Mouse (Mus musculus): Measurements from ENCODE around the gene Mrpl55. TPM values are rescaled to one million over a fixed set of nuclear protein-coding genes. Genes with fewer than 3 reads are reported as not detected.
A peak's percentile ranks its signal among the peaks of the same experiment; 100 is the strongest.
"Not testable (repeated sequence)": the region's sequence is repeated elsewhere in the genome, so short reads cannot be mapped to it uniquely, and the experiment has no call there.

Mrpl55 gene
- total RNA-seq, 2 experiments from 2014 or later: 72.8 to 78.8 TPM

DNA sequence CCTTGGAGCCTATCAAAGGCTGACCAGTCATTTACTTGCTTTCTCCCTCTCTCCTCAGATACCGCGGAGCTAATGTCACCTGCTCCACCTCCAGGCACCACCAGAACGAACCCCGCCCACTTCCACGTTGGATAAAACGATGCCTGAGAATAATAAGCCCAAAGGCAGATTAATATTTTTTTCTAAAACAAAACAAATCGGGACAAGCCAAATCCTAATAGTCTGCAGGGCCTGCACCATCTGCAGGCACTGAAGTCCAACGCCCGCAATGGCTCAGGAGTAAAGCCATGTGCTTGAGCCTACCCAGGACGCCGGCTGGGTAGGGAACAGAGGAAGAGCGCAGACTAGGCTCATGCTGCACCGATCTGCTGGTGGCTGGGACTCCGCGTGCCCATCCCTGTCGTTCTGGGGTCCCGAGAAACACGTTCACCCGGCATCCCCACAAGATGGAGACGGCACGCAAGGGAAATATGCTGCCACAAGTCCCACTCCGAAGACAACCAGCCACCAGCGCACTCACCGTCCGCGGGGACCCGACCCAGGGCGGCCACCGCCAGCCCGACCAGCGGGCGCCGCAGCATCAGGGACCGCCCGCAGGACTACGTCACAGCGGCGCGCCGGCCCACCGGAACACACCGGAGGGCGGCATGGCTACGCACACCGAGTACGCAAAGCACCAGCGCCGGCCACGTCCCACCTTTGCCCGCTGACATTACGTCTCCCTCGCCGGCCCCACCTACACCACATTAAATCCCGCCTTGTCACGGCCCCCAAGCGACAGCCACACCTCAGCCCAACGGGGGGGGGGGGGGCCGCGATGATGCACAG, 10.8 kb upstream of the Mrpl55 start:
- DNase-seq: peak; percentile 94

DNA sequence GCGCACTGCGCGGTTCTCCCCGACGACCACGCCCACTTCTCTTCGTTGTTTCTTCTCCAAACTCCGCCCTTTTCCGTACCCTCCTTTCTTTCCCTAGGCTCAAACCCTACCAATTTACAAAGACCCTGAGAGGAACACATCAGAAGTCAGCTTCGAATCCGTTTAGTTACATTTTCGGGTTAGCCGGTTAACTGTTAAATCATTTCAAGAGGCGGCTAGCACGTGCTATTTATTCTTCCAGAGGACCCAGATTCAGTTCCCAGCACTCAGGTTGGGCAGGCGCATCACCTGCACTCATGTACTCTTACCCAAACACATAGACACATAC, 10.3 kb upstream of the Mrpl55 start, which contains the start of gene Guk1:
TSS of gene Guk1 (minus strand) at position 154 of the 328 bp plus-strand sequence.
- no peak for DNase-seq

DNA sequence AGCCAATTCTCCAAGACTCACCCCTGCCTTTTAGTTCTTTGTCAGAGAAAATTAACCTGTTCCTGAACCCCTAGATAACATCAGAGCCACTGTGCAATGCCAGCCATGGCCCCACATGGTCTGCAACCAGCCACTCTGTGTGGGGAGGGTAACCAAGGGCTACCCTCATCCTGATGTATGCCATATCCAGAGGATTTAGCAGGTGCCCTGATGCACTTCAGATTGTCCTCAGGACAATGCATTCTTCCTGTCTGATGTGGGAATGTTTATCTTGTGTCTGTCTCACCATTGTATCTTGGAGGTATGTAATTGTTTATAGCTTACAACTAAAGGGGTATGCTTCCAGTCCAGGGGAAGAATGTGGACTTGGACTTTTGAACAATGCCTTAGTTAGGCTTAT, 6.1 kb upstream of the Mrpl55 start:
- no peak for DNase-seq

DNA sequence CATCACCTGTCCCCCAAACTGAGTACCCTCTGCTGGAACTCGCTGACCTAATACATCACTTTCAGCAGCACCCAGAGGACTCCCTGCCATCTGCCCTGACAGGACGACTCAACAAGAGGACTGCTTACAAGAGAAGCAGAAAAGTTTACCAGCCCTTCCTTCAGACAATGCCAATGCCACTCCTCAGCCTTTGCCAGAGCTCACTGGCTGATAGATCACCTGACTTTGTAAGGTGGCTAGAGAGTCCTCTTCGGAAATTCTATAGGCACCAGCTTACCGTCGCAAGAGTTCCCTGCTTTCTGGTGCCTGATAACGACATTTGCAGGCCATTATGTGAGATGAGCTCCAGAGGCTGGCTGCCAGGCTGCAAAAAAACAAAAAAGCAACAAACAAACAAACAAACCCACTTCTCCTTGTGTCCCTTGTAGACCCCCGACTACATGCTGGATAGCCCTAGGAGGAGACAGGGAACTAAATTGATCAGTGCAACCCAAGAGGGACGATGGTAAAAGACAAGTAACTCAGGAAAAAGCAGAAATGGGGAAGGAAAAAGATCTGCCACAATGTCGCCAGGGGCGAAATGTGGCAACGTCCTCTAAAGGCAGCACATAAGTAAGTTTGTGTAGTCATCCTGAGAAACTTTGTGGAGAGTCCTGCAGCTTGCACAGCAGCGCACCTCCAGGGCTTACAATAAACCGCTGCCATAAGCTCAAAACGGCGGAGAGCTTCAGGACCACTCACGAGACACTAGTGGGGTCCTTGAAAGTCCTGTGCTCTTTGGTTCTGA, 877 bp upstream of the Mrpl55 start:
- no peak for DNase-seq

DNA sequence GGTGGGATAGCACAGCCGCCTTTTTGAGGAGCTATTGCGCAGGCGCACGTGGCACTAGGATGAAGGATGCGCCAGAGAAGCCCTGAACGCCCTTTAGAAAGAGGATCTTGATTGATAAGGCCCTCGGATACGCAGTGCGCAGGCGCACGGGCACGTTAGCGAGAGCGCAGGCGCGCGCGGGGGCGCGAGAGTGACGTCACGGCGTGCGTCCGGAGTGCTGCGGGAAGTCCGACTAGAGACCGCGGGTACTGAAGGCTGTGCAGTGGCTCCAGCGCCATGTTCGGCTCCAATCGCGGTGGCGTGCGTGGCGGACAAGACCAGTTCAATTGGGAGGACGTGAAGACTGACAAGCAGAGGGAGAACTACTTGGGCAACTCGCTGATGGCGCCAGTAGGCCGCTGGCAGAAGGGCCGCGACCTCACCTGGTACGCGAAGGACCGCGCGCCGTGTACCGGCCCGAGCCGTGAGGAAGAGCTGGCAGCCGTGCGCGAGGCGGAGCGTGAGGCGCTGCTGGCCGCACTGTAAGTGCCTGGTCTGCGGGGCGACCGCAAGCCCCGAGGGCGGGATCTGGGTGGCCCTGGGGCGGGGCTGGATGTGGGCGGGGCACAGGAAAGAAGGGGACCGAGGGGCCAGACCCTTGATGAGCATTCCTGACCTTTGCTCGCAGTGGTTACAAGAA, 6.0 kb downstream of the Mrpl55 start, which contains the start of gene 2310033P09Rik:
TSS of gene 2310033P09Rik (plus strand) at position 169 of the 679 bp plus-strand sequence.
- DNase-seq: peak; percentile 95

DNA sequence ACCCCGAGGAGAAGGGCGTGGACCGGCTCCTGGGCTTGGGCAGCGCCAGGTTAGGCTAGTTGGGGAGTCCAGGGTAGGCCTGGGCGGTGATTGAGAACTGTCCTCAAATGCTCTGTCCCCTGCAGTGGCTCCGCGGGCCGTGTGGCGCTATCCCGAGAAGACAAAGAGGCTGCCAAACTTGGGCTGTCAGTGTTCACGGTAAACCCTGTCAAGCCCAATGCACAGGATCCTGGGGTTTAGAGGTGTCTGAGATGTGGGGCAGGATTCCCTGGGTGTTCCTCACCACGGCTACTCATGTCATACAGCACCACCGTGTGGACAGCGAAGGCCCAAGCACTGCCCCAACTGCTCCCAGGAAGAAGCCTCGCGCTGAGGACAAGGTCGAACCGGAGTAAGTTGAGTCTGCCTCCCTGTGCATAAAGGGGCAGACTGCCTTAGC, 6.7 kb downstream of the Mrpl55 start:
- peak; percentile 82 for DNase-seq

DNA sequence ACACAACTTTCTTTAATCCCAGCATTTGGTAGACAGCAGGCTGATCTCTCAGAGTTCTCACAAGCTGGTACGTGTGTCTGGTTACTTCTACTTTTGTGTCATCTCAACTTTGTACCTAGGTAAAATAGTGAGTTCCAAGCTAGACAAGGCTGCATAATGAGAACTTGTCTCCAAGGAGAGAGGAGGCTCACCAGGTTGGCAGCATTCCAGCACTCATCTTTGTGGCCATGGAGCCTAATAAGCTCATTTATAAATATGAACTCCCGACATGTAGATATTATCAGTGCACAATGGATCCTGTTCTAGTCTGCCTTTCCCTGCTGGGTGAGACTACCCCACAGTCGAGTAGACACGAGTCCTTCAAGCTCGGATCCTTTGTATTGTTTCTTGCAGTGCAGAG, 7.3 kb downstream of the Mrpl55 start:
- DNase-seq: peak; percentile 50

DNA sequence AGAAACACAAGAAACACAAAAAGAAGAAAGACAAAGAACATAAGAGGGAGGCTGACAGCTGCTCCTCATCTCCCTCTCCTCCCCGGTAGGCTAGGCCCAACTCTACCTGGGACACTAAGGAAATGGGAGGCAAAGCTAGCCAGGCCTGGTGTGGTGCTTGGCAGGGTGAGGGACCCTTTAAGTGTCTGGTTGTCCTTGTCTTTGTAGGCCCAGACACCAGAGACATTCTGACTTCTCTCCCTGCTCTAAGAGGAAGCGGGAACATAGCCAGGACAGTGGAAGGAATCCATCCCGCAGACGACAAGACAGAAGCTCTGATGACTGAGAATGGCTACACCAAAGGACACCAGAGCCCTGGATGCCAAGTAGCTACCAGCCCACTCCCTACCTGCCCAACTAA, 7.7 kb downstream of the Mrpl55 start:
- DNase-seq: no peak

DNA sequence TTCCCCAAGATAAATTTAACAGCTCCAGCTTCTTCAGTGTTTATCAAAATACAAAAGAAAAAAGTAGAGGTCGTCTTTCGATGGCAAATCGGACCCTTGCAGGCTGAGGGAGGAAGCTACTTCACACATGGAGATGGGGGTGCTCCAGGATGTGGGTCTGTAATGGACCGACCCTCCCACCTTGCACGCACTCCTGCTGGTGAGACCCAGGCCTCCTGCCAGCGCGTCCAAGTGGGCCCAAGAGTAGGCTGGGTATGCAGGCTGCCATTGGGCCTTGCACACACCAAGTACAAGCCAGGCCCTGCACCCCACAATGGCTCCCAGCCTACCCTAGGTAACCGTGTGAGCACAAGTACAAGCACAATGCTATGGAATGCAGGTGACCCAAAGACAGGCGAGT, 9.3 kb downstream of the Mrpl55 start:
- not testable (repeated sequence) for DNase-seq

DNA sequence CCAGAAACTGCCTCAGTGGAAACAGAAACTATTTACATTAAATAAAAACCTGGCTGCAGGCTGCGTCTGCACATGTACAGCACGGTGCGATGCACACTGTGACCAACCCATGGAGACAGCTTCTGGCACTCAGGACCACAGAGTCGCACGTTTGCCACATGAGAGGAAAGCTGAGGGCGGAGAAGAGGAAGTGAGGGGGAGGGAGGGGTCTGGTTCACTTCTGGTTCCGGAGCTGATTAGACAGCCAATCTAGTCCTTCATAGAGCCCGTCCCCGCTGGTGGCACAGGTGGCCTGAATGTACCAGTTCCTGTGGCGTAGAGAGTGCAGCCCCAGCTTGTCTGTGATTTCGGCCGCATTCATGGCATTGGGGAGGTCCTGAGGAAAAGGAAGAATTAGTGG, 10.0 kb downstream of the Mrpl55 start:
- not testable (repeated sequence) for DNase-seq

DNA sequence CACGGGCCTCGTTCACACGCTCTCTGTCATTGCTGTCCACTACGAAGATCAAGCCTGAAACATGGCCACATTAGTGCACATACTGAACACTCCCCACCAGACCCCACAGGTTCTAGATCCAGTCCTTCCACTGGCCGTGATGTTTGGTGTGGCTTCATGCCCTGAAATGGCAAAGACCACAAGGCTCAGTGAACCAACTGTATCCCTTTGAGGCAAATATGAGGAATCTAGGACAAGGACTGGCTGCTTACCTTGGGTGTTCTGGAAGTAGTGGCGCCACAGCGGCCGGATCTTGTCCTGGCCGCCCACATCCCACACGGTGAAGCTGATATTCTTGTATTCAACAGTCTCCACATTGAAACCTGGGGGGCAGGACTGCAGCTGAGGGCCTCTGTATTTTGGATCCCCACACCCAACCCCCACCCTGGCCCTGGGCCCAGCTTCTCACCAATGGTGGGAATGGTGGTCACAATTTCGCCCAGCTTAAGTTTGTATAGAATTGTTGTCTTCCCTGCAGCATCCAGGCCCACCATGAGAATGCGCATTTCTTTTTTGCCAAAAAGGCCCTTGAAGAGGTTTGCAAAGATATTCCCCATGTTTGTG, 10.7 kb downstream of the Mrpl55 start:
- no peak for DNase-seq

DNA sequence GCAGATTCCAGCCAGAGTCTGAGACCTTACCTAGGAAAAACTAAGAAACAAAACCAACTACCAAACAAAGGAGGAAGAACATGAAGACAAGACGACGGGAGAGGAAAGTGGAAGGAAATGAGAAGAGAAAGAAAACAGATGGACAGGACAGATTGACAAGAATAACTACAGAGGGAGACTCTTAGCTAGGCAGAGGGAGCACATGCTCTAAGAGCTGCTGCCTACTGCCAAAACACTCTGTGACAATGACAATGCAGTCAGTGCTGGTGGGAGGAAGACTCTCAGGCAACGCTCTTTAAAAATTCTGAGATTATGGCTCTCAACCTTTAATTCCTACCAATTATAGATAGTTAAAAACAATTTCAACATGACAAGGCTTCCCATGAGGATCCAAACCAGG, 14.7 kb downstream of the Mrpl55 start:
- no peak for DNase-seq

DNA sequence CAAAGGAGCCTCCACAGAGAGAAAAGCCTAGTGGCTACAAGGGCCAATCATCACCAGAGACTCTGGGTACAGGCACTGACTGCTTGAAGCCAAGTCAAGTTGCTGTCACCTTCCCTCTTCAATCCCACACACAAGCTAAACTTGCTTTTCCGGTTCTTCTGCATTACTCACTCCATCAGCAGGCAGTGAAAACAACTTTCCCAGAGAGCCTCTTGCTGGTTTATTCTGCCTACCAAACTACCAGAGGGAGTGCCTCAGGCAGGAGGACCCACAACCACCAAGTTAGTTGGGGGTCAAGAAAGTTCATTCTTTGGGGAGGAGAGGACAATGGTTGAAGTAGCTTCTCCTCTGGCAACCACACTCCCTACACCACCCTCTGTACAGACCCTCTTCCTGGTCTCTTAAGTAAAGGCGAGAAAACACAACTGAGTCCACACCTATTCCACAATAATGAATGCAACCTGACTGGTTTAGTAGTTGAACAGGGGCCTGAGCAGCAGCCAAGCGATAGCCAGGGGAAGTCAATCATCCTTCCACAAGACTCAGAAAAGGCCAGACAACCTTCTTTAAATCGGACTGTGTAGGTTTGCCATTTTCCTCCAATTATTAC, 16.2 kb downstream of the Mrpl55 start:
- DNase-seq: no peak

DNA sequence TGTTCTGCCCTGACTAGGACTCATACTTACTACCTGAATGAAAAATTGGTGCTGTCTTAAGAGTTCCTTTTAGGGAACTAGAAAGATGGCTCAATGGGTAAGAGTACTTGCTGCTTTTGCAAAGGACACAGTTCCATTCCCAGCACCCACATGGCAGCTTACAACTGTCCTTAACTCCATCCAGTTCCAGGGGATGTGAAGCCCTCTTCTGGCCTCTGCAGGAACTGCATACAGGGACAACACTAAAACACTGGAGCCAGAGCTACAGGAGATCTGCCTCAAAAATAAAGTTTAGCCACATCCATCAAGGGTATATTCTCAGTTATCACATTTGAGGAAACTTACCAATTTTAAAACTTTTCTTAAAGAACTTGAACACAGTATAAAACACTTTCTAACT, 16.8 kb downstream of the Mrpl55 start:
- peak; percentile 43 for DNase-seq

DNA sequence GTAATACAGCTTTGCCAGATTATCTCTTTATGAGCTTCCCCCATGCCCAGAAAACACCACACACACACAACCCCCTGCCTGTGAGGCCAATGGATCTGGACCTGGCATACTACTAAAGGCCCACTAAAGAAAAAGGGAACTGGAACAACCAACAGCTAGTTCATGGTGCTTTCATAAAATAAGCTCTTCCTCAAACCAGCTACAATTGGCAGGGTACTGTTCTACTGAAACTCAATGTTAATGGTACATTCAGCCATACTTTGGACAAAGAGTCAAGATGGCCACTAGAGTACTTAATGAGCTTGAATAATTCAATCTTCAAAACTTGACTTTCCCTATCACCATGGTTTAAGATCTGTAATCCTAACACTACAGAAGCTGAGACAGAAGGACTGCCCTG, 19.3 kb downstream of the Mrpl55 start:
- DNase-seq: no peak

DNA sequence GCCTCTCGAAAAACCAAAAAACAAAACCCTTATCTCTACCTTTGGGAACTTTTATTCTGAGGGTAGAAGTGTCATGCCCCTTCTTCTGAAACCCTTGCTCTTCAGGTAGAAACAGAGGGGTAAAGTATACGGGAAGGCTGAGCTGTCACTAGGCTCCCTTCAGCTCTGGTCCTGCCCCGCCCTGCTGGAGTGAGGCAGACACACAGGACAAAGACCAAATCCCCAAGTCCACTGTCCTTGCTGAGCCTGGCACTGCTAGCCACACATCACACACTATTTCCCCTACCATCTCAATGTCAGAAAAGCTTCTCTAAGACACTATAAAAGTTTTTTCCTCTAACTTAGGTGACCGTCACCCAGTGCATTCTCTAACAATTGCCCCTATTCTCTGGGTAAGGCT, 20.0 kb downstream of the Mrpl55 start:
- DNase-seq: no peak

DNA sequence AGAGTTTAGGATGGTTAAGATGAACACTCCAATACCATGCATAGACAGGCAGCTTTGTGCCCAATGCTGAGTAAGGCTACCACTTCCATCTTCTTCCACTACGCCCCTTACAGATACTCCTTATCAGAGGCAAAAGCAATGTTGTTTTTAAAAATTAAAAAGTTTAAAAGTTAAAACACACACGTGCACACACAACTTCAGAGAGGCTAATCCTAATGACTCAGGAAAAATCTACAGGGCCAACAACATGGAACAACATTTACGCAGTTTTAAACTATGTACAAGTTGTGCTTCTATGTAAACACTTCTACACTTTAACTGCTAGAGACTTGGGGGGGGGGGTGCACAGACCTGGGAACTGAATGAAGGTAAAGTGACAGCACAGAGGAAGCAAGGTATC, 21.7 kb downstream of the Mrpl55 start:
- no peak for DNase-seq

DNA sequence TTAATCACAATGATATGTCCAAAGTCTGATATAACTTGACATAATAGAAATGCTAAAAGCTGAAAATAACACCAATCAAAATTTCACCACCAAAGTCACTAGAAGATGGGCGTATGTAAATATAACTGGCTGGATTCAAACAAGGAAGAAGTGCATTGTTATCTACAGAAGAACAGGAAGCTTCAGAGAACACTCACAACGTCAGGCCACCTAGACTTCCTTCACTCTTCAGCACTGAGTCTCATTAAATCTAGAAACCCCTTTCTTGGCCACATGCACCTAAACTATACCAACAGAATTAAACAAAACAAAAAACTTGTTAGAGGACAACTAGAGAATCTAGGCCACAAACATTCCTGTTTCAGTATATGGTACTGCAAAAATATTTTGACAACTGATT, 22.2 kb downstream of the Mrpl55 start:
- no peak for DNase-seq

DNA sequence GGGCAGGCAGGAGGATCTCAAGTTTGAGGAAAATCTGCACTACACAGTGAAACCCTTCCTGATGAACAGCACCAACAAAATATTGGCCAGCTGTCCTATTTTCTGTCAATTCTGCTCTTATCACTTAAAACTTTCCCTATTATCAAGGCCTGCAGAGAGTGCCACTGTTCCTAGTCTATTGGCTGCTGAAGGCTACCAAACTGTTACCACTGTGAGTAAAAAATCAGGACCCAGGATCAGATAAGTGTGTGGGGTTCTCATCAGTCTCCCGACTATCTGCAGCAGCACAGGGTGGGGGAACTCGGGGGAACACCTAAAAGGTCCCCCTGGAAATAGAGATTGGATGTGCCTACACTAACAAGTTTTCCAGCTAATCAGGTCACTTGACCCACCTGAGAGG, 22.9 kb downstream of the Mrpl55 start:
- DNase-seq: no peak

DNA sequence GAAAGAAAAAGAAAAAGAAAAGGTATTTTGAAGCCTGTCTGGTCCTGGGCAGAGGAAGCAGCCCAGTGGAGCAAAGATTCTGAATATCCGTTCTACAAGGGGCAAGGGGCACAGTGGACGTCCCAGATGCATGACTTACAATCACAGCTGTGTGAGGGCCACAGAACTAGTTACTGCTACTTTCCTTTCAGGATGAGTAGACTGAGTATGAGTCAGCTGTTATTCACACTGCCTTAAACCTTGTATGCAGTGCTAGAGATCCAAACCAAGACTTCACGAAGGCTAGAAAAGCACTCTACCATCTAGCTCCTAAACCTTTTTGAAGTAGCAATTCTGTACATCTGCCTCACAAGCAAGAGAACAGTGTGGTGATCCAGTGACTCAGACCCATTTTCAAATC, 24.0 kb downstream of the Mrpl55 start:
- no peak for DNase-seq

DNA sequence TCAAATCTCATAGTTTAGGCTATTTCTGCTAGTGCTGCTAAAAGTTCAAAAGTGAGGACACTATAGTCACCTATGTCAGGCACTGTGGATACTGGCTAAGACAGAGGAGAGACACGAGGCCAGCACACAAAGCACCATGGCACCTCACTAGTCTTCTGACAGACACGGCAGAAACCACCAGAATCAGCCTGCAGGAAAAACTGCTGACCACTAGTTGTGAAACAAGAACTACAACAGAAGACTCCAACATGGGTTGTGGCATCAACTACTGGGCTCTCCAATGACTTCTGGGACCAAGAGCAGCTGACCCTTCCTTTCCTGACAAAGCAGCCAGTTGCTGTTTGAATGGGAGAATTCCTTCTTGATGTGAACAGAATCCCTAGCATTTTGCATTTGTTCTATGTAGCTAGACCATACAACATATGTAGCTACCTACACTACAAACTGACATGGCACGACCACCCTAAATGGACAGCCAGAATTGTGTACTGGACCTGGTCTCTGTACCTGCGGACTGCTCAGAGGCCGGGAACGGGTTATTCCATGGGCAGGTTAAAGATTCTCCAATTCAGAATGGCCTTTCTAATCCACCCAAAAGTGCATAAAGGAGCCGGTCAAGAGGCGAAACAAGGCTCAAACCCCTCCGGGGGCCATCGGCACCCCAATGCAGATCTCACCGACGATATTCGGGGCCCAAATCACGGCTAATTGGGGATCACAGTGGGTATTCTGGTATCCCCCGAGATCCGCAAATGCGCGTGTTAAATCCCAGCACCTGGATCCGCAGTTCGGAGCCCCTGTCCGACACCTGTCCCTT, 24.7 kb downstream of the Mrpl55 start:
- DNase-seq: no peak
